Mouse (Mus musculus) C2C12 (cell line): ENCODE data around the gene Ip6k2. TPM values are rescaled to one million over a fixed set of nuclear protein-coding genes. Genes with fewer than 3 reads are reported as not detected.

Experiments
- H3K27me3 ChIP-seq: one replicate; pipeline ENCODE4 v1.6.1; 2011; ENCODE audit not compliant: control insufficient read depth, insufficient read depth, insufficient read length
- H3K36me3 ChIP-seq: one replicate; pipeline ENCODE4 v1.6.1; 2011; ENCODE audit not compliant: control insufficient read depth, insufficient read depth
- H3K4me3 ChIP-seq: one replicate; pipeline ENCODE4 v1.5.1; 2011; ENCODE audit warnings: mild to moderate bottlenecking, control low read depth; ENCODE audit not compliant: poor library complexity, insufficient read depth, severe bottlenecking
- H3K79me2 ChIP-seq: one replicate; pipeline ENCODE4 v1.6.1; 2011; ENCODE audit not compliant: control insufficient read depth, insufficient read depth
- H3K79me3 ChIP-seq: one replicate; pipeline ENCODE4 v1.6.1; 2011; ENCODE audit warnings: low read depth, control low read depth
- H3ac ChIP-seq: one replicate; pipeline ENCODE3; 2011; ENCODE audit warnings: low read depth; ENCODE audit not compliant: control insufficient read depth, insufficient read length
- CEBPB ChIP-seq: IDR thresholded peaks from one replicate; pipeline ENCODE4 v1.6.1; 2011; ENCODE audit warnings: low read depth, mild to moderate bottlenecking, control low read depth, moderate library complexity
- CTCF ChIP-seq: IDR thresholded peaks from one replicate; pipeline ENCODE4 v1.5.1; 2011; ENCODE audit not compliant: control insufficient read depth, insufficient read depth, insufficient read length
- FOSL1 ChIP-seq: IDR thresholded peaks from one replicate; pipeline ENCODE4 v1.8.0; 2011; ENCODE audit warnings: mild to moderate bottlenecking, low read length; ENCODE audit not compliant: poor library complexity, insufficient read depth, severe bottlenecking
- MAX ChIP-seq: IDR thresholded peaks from one replicate; pipeline ENCODE4 v1.6.1; 2011; ENCODE audit warnings: mild to moderate bottlenecking, control low read depth
- MYOD1 ChIP-seq: IDR thresholded peaks from one replicate; pipeline ENCODE4 v1.6.1; 2011; ENCODE audit warnings: low read depth; ENCODE audit not compliant: control insufficient read depth, insufficient read length
- MYOG ChIP-seq: IDR thresholded peaks from one replicate; pipeline ENCODE4 v1.6.1; 2011; ENCODE audit not compliant: control insufficient read depth, insufficient read length; ENCODE audit errors: extremely low read depth
- USF1 ChIP-seq: IDR thresholded peaks from one replicate; pipeline ENCODE4 v1.6.1; 2011; ENCODE audit warnings: low read depth, mild to moderate bottlenecking, control low read depth, moderate library complexity
- long read RNA-seq, 2 experiments: library from polyadenylated mRNA; unstranded; transcript quantifications; one replicate each; pipeline ENCODE4 v2.0.0; 2019 to 2020
- polyA plus RNA-seq: library from polyadenylated mRNA; unstranded; fragments of >200 nt; fragmentation: generic; extraction: Trizol; gene quantifications from one replicate; pipeline ENCODE4 v1.2.1, GENCODE M21; 2012; ENCODE audit warnings: missing spikeins

Ip6k2 gene
- 37.1 TPM for polyA plus RNA-seq
- long read RNA-seq, experiment 1, partial matches to known transcripts: 4 of 15 reads
- long read RNA-seq, experiment 1, other reads (novel, unspliced or antisense): 3 of 15 reads
- long read RNA-seq, experiment 2, partial matches to known transcripts: 2 of 16 reads
- long read RNA-seq, experiment 2, other reads (novel, unspliced or antisense): 7 of 16 reads

- Histone ChIP-seq H3ac (peak within 1 kb of the TSS; percentile 84), H3K4me3 (peak within 1 kb of the TSS; percentile 90), H3K79me2 (peaks cover 52% of the 10 kb centered on the region), H3K79me3 (peaks cover 49% of the 10 kb centered on the region), H3K36me3 (no peaks in the 10 kb centered on the region), H3K27me3 (no peaks in the 10 kb centered on the region)
- TF ChIP-seq MYOG (no peak), USF1 (no peak), MAX (peak; percentile 17), MYOD1 (no peak), CTCF (no peak), CEBPB (no peak), FOSL1 (no peak)
Observed at GRCm38 (mm10) chr9:108783548-108784463, at the start of gene Ip6k2. Gene Ip6k2 (plus strand): TSS chr9:108783796.

DNA sequence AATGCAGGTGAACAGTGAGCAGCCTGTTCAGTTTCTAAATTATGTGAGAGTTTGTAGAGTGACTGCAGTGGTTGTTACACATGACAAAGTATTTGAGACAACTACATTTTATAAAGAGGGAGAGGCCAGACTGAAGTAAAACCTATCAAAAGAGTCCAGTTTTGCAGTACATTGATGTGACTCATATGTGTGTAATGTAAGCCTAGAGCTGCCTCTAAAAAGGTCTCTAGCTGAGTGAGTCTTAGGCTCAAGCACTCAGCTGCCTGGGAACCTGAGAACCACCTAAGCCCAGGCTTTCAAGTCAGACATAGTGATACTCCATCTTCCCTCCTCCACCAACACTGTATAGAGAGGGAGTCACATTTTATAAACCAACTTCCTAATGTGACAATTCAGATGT, 49.0 kb upstream of the Ip6k2 start:
- Histone ChIP-seq H3ac (no peak overlapping the region), H3K36me3 (peaks cover 43% of the 10 kb centered on the region), H3K79me3 (no peaks in the 10 kb centered on the region), H3K79me2 (no peaks in the 10 kb centered on the region), H3K4me3 (no peak overlapping the region), H3K27me3 (no peaks in the 10 kb centered on the region)
- TF ChIP-seq CEBPB (no peak), FOSL1 (no peak), MAX (no peak), USF1 (no peak), CTCF (no peak), MYOG (no peak), MYOD1 (no peak)

DNA sequence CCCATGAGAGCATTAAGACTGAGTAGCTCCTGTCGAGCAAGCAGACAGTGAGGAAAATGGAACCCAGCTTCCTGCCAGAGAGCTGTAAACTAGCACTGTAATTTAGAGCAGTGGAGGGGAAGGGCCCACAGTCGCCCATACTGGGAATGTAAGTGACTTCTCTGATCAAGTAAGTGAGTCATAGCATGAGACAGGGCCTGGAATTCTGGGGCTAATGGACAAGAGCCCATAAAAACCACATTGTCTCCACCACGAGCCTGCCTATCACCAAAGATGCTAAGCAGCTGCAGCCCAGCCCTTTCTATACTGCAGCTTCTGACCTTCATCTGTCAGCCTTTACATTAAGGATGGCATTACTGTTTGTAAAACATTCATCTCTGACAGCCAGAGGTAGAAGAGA, 44.4 kb upstream of the Ip6k2 start:
- Histone ChIP-seq H3K36me3 (peaks cover 33% of the 10 kb centered on the region), H3K27me3 (no peaks in the 10 kb centered on the region), H3K79me2 (no peaks in the 10 kb centered on the region), H3K79me3 (no peaks in the 10 kb centered on the region), H3K4me3 (no peak overlapping the region), H3ac (no peak overlapping the region)
- no peak for TF ChIP-seq USF1
- no peak for TF ChIP-seq CEBPB
- no peak for TF ChIP-seq MYOG
- TF ChIP-seq FOSL1: peak; percentile 42
- TF ChIP-seq CTCF: no peak
- TF ChIP-seq MYOD1: peak; percentile 75
- TF ChIP-seq MAX: peak; percentile 52

DNA sequence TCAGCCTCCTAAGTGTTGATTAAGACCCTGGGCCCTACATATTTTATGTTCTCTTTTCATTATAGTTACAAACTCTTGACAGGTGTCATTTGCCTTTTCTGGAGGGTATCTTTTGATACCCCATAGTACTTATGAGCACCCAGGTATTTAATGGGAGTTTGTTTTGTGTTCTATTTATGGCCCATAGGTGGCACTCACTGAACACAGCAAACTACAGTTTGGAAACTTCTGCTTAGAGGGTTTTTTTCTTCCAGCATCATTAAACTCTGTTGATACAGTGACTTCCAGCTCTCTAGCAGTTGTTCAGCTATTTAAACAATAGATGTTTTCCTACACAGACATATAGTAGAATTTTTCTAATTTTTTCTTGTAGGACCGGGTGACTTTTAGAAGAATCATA, 43.5 kb upstream of the Ip6k2 start:
- H3K36me3 ChIP-seq: peaks cover 29% of the 10 kb centered on the region
- no peak overlapping the region for H3K4me3 ChIP-seq
- no peaks in the 10 kb centered on the region for H3K79me2 ChIP-seq
- no peak for TF ChIP-seq FOSL1
- no peak for TF ChIP-seq MYOD1
- no peak for TF ChIP-seq CTCF
- no peak for TF ChIP-seq MYOG
- no peak for TF ChIP-seq CEBPB
- no peak for TF ChIP-seq MAX
- TF ChIP-seq USF1: no peak
- H3ac ChIP-seq: no peak overlapping the region
- H3K27me3 ChIP-seq: no peaks in the 10 kb centered on the region
- no peaks in the 10 kb centered on the region for H3K79me3 ChIP-seq

- Histone ChIP-seq H3K27me3 (no peaks in the 10 kb centered on the region), H3K79me3 (no peaks in the 10 kb centered on the region), H3K36me3 (peaks cover 37% of the 10 kb centered on the region), H3K79me2 (no peaks in the 10 kb centered on the region), H3ac (no peak overlapping the region), H3K4me3 (no peak overlapping the region)
- TF ChIP-seq MYOD1 (no peak), MYOG (no peak), USF1 (no peak), MAX (no peak), CEBPB (no peak), FOSL1 (no peak), CTCF (no peak)
Observed at GRCm38 (mm10) chr9:108742048-108742447, 41.5 kb upstream of the Ip6k2 start.
